Mouse (Mus musculus): ENCODE data around the gene Chil1.

Gene Chil1

DNA sequence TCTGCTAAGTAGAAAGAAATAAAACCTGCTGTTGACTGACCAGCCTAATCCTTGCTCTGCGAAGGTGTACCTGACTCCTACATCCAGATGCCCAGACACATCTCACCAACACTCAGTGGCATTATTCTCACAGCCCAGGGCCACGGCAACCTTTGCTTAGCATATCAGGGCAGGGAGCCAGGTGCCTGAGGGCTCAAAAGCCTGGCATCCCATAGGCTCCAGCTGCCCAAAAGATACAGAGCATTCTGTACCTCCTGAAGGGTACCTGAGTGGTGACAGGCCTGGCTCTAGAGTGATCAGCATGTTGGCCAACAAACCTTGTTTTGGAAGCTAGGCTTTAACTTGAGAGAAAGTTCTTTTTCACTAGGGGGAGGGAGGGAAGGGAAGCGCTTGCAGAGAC is 49.3 kb downstream of the Chil1 start:
- DNase-seq (ENCODE audit: low read depth, low spot score): no peak

DNA sequence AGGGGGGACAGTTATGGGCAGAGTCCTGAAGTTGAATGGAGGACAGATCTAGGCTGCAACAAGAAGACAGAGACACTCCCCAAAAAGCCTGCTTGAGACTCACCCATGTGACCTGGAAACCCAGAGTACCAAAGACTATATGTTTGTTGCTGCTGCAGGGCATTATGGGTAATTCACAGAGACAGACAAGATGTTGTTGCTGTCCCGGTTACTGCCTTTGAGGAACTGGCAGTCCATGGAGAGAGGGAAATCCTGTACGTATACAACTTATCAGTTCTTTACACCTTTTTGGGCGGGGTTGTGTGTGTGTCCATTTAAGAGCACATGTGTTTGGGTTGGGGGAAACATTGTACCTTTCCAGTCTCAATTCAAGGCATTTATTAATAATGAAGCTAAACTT is 49.7 kb downstream of the Chil1 start:
- DNase-seq (ENCODE audit: low read depth, low spot score): no peak

DNA sequence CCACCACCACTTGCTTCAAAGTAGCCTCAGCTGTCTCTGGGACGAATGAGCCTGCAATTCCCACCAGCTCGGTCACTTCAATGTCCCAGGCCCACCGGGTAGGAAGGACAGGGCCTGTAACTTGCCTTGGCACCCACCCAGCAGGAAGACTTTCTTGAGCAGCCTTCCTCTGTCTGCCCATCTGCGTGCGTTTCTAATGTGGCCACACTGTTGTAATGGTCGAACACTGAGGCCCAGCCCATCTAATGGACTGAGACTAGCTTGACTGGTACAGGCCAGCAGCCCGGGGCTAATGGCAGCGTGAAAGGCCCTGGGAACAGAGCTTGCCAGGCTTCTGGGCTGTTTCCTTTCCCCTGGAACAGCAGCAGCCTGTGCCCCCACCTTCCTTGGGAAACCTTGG is 50.4 kb downstream of the Chil1 start:
- DNase-seq (ENCODE audit: low read depth, low spot score): no peak

DNA sequence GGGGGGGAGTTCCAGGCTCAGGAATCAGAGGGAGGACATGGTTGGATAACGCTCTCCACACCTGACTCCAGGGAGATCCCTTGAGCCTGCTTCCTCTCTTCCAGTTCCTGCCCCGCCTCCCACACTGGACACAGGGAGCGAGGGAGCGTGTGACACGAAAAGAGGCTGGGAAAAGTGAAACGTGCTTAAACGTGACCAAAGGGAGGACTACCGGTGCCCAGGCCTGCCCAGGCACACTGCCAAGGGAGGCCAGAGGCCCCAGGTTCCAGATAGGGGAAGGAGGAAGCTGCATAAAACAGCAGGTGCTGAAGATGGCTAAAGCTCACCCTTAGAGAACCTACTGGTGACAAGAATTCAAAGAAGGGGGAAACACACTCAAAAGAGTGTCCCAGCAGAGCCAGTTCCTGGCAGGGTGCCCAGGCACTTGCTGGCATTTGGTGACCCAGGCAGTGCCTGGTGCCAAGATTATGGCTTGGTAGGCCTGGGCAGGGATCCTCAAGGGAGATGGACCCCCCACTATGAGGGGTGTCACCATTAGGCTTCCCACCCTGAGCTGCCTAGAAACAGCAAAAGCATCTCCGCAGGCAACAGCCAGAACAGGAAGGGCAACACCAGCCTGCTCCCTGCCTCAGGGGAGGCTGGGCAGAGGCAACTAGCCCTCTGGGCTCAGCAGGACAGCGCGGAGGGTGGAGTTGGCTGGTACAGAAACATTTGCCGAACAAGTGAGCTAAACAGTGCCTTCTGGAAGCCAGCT is 51.0 kb downstream of the Chil1 start:
- no peak for DNase-seq (ENCODE audit: low read depth, low spot score)

DNA sequence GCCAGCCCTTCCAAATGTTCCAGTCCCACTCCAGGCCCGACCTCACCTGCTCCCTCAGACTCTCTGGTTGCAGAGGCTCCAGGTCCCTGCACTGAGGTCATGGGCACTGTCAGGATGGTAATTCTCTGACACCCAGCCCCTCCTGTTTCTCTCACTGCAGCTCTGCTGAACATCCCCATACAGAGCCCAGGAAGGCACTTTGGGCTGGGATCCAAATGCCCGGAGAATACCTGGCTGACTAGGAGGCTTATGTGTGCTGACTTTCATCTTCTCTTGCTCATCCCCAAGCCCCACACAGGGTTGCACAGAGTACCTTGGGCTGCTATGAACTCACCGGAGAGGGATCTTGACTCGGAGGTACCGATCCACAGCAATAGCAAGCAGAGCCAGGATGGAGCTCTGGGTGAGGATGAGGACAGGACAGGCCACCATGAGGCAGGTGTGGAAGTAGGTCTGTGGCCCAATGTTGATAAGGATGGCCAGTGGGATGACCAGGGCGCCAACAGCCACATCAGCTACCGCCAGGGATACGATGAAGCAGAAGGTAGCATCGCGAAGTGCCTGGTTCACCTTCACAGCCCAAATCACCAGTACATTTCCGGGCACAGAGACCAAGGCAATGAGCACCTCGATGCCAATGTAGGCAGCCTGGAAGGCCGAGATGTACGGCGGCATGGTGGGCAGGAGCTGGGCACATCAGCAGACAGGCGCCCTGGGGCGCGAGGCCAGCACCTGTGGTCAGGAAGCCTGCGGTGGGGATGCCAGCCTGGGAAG is 51.9 kb downstream of the Chil1 start:
- no peak for DNase-seq (ENCODE audit: low read depth, low spot score)

DNA sequence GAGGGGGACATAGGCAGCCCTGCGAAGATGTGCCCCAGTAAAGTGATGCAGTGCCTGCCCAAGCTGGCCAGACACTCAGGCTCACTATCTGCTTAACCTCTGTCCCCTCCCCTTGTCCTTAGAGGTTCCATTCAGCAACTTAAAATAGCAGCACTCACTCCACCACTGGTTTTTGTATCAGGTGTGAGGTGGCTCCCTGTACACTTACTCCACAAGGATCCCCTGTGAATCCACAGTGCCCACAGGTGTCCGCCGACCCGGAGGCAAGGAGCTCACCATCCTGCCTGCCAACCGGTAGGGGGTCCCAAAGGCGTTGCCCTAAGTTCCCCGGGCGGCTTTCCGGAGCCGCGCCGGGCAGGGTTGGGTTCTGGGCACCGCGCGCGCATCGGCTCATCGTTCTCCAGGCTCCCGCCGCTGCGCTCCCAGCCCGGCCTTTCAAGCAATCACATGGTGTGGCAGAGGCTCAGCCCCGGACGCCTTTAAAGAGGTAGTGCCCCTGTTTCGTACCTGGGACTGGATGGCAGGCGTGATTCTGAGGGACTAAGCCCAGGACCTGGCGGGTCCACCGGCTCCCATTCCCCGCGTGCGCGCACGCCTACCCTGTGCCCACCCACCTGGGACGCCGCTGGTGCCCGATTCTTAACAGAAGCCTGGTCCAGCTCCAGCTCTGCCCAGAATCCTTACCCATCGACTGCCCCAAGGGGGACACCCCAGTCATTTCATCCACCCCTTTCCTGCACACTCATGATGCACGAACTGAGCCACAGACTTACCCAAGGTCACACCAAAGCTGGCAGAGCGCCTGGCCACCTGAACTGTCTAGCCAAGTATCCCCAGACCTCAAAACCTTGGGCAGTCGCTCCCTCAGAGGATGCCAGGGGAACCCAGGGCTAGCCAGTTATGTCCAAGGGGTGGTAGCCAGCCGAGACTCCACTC is 52.7 kb downstream of the Chil1 start:
- no peak for DNase-seq (ENCODE audit: low read depth, low spot score)

DNA sequence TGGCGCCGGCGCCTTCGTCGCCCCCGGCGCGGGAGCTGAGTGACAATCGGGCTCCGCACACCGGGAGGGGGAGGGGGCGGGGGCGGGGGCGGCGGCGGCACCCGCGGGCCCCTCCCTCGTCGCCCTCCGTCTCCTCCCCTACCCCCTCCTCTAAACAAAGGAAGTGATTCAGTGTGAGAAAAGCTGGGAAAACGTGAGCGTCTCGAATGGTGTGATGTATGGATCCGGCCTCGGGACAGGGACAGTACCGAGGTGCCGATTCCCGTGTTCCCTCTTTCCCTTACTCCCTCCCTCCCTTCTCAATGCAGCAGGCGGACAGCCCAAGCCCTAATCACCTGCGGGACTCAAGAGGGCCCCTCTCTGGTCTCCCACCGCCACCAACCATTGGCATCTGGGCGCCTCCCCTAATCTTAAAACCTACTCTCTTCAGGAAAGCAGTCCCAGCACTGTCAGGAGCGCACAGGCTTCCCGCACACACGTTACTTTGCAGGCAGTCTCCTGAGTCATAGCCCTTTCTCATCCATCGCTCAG is 53.5 kb downstream of the Chil1 start, which contains the start of gene Adora1:
Gene Adora1 (minus strand): TSS at position 41 of the 531 bp plus-strand sequence.
- DNase-seq (ENCODE audit: low read depth, low spot score): no peak

DNA sequence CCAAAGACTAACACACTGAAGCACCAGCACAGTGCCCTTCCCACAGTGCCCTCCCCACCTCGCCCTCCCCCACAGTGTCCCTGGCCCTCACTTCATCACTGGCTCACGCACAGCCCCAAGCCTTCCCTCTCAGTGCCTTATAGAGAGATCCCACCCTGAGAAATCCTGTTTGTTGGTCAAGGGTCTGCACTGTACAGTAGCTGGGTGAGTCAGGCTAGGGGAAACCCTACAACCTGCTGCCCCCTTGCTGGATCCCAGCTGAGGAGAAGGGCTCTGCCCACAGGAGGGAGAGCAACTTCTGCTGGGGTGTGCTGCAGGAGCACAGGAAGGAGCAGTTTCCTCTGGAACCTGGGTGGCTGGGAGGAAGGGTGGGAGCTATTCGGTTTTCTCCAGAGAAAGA is 54.2 kb downstream of the Chil1 start:
- no peak for DNase-seq (ENCODE audit: low read depth, low spot score)

DNA sequence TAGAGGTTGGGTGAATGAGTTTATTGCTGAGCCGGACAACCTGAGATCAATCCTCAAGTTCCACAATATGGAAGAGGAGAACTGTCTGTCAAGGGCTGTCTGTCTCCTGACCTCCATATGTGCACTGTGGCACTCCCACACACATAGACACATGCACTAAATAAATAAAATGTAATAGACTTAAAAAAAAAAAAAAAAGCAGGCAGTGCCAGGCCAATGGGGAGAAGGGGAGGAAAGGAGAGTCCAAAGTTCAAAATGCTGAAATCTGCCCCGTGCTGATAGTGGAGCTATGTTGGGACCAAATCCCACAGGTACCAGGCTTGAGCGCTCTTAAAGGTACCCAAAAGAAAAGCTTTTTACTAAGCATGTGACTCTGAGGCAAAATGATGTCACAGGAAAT is 55.5 kb downstream of the Chil1 start:
- DNase-seq (ENCODE audit: low read depth, low spot score): no peak

Measured in mesoderm, embryonic 11.5 days (tissue).